Mouse (Mus musculus) lung, postnatal 0 days (tissue): Measurements from ENCODE around the gene Dscaml1.

Experiments
- CTCF ChIP-seq: IDR thresholded peaks from 2 replicates; pipeline ENCODE4 v1.5.1; 2016; ENCODE audit warnings: antibody characterized with exemption, mild to moderate bottlenecking
- EP300 ChIP-seq: IDR thresholded peaks from 2 replicates; pipeline ENCODE4 v1.6.1; 2016; ENCODE audit warnings: antibody characterized with exemption, mild to moderate bottlenecking, control low read depth

- TF ChIP-seq CTCF (no peak), EP300 (no peak)
Measured at GRCm38 (mm10) chr9:45574021-45574420, 147.6 kb downstream of the Dscaml1 start.
